Comparison of ENCODE assay signal across 12 mouse cellular contexts in the genomic region with DNA sequence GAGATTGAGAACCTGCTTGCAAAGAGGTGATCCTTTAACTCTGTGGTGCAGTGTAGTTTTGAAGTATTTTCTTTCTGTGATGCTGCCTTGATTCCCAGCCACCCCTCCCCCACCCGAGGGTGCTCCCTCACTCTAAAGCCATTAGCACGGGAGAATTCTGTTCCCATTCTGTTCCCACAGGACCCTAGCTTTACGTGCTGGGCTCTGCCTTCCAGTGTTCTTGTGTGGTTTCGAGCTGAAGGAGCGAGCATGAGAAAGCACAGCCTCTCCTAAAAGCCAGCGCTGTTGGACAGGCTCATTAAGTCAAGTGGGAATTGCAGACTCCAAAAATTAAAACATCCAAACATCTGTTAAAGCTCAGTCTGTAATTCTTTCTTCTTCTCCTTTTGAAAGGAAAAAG. TPM values are rescaled to one million over a fixed set of nuclear protein-coding genes. Genes with fewer than 3 reads are reported as not detected.
DNase-seq lines count a peak whose midpoint lies in the region; ATAC-seq and TF ChIP-seq lines count a peak whose summit lies in the region.
"Had no signal": no experiment of that assay in that cellular context is flagged by ENCODE, and none has a peak within 500 bp of the region (broad histone marks: within the 10 kb centered on the region; RNA-seq: fewer than 3 reads in every experiment).

No protein-coding gene starts in this region.

- peaks cover 3% of the 10 kb centered on the region; the same call in 1 of the 2 replicates for H3K4me1 ChIP-seq in kidney, embryonic 16.5 days (ENCODE audit: insufficient read depth, low read length)
- no peaks in the 10 kb centered on the region for H3K4me1 ChIP-seq in embryonic facial prominence, embryonic 11.5 days (ENCODE audit: control insufficient read depth, insufficient read depth, low read length)
- H3K4me1 ChIP-seq in limb, embryonic 13.5 days = peaks cover 15% of the 10 kb centered on the region
- H3K4me1 ChIP-seq in thymus, adult 2 months (replicated peaks; ENCODE audit: control insufficient read depth, insufficient read depth, low read length) = no peaks in the 10 kb centered on the region
- H3K4me1 ChIP-seq: liver, embryonic 12.5 days had no signal

- WGBS in kidney, embryonic 16.5 days = 16% methylated on average over 6 of the region's 6 CpGs
- WGBS in embryonic facial prominence, embryonic 11.5 days = 17% methylated on average over 6 of the region's 6 CpGs
- 12% methylated on average over 6 of the region's 6 CpGs for WGBS in limb, embryonic 13.5 days
- WGBS in thymus, adult 2 months = 55% methylated on average over 6 of the region's 6 CpGs

- H3K4me2 ChIP-seq in kidney, embryonic 16.5 days (replicated peaks; ENCODE audit: low read depth, low read length) = peak overlapping the region; percentile 29
- H3K4me2 ChIP-seq in embryonic facial prominence, embryonic 11.5 days (ENCODE audit: low read depth, low read length) = no peak overlapping the region
- peak overlapping the region; percentile 40 for H3K4me2 ChIP-seq in limb, embryonic 13.5 days (replicated peaks)
- H3K4me2 ChIP-seq: liver, embryonic 12.5 days had no signal

- no peaks in the 10 kb centered on the region for H3K27me3 ChIP-seq in kidney, embryonic 16.5 days (ENCODE audit: insufficient read depth, low read length)
- no peaks in the 10 kb centered on the region for H3K27me3 ChIP-seq in embryonic facial prominence, embryonic 11.5 days (ENCODE audit: control insufficient read depth, insufficient read depth, low read length)
- H3K27me3 ChIP-seq in limb, embryonic 13.5 days = no peaks in the 10 kb centered on the region
- H3K27me3 ChIP-seq in thymus, adult 2 months (ENCODE audit: control insufficient read depth, insufficient read depth, low read length) = no peaks in the 10 kb centered on the region
- H3K27me3 ChIP-seq: liver, embryonic 12.5 days had no signal

- no peak for ATAC-seq in kidney, embryonic 16.5 days (ENCODE audit: low FRiP score, low TSS enrichment)
- no peak for ATAC-seq in embryonic facial prominence, embryonic 11.5 days (replicated peaks; ENCODE audit: insufficient number of reproducible peaks, low FRiP score, low TSS enrichment, low read depth)
- no peak for ATAC-seq in limb, embryonic 13.5 days (ENCODE audit: low FRiP score, low read depth)
- ATAC-seq: liver, embryonic 12.5 days had no signal

- TF ChIP-seq POLR2A in thymus, adult 2 months (IDR thresholded peaks at IDR 0.05; ENCODE audit: control insufficient read depth, extremely low read depth, insufficient read depth, low read length, poor library complexity) = no peak

- DNase-seq in kidney, postnatal 14 days = no peak
- peak; percentile 29 for DNase-seq in embryonic facial prominence, embryonic 11.5 days (ENCODE audit: low spot score)
- peak; percentile 53 for DNase-seq in gastrocnemius, postnatal 25 days
- no peak for DNase-seq in Muller cell, postnatal 12 days (ENCODE audit: inconsistent ontology term)
- DNase-seq in layer of hippocampus, adult 8-10 months (ENCODE audit: low spot score in 2 of 2) = no peak
- no peak for DNase-seq in thymus, adult 2 months
- DNase-seq: cerebellum, adult 9-10 months; thymus, postnatal 36 days had no signal

- H3K4me3 ChIP-seq in kidney, embryonic 16.5 days (ENCODE audit: low read length) = no peak overlapping the region
- no peak overlapping the region for H3K4me3 ChIP-seq in embryonic facial prominence, embryonic 11.5 days (ENCODE audit: low read depth, low read length)
- H3K4me3 ChIP-seq in limb, embryonic 13.5 days = no peak overlapping the region
- H3K4me3 ChIP-seq in thymus, adult 2 months (ENCODE audit: control insufficient read depth, insufficient read depth, low read length) = no peak overlapping the region
- H3K4me3 ChIP-seq: liver, embryonic 12.5 days had no signal

- no peak overlapping the region for H3K27ac ChIP-seq in kidney, embryonic 16.5 days (ENCODE audit: low read length)
- no peak overlapping the region for H3K27ac ChIP-seq in embryonic facial prominence, embryonic 11.5 days (replicated peaks; ENCODE audit: low read depth, low read length)
- H3K27ac ChIP-seq in limb, embryonic 13.5 days = no peak overlapping the region
- H3K27ac ChIP-seq in thymus, adult 2 months (ENCODE audit: control insufficient read depth, insufficient read depth, low read length) = no peak overlapping the region
- H3K27ac ChIP-seq: liver, embryonic 12.5 days had no signal

- no peak for TF ChIP-seq CTCF in thymus, adult 2 months (IDR thresholded peaks at IDR 0.05; ENCODE audit: borderline replicate concordance, control insufficient read depth, extremely low read depth, insufficient read depth, low read length, poor library complexity)

- no peaks in the 10 kb centered on the region for H3K36me3 ChIP-seq in kidney, embryonic 16.5 days (ENCODE audit: insufficient read depth, low read length)
- H3K36me3 ChIP-seq in embryonic facial prominence, embryonic 11.5 days (replicated peaks; ENCODE audit: control insufficient read depth, insufficient read depth, low read depth, low read length) = no peaks in the 10 kb centered on the region
- H3K36me3 ChIP-seq in limb, embryonic 13.5 days = no peaks in the 10 kb centered on the region
- no peaks in the 10 kb centered on the region for H3K36me3 ChIP-seq in thymus, adult 2 months (ENCODE audit: control insufficient read depth, insufficient read depth, low read length)
- H3K36me3 ChIP-seq: liver, embryonic 12.5 days had no signal

- H3K9me3 ChIP-seq in kidney, embryonic 16.5 days (ENCODE audit: low read length) = no peaks in the 10 kb centered on the region
- no peaks in the 10 kb centered on the region for H3K9me3 ChIP-seq in embryonic facial prominence, embryonic 11.5 days (replicated peaks; ENCODE audit: control insufficient read depth, low read length)
- H3K9me3 ChIP-seq in limb, embryonic 13.5 days = no peaks in the 10 kb centered on the region
- H3K9me3 ChIP-seq: liver, embryonic 12.5 days had no signal

- no peak overlapping the region for H3K9ac ChIP-seq in kidney, embryonic 16.5 days (replicated peaks; ENCODE audit: low read length)
- H3K9ac ChIP-seq in embryonic facial prominence, embryonic 11.5 days (replicated peaks; ENCODE audit: low read length) = no peak overlapping the region
- peak overlapping the region; percentile 26; the same call in 1 of the 2 replicates for H3K9ac ChIP-seq in limb, embryonic 13.5 days
- H3K9ac ChIP-seq: liver, embryonic 12.5 days had no signal

RNA-seq across cellular contexts. Expression of a gene that starts 40.5 kb away (rescaled TPM):
- 32.3 and 36.2 TPM in 2 replicates for polyA plus RNA-seq in kidney, embryonic 16.5 days (2015; fragmentation: Nextera tagmentation; extraction: Ambion mirVana)
- 36.8 and 38.1 TPM in 2 replicates for polyA plus RNA-seq in embryonic facial prominence, embryonic 11.5 days (2014; fragmentation: Nextera tagmentation; extraction: Ambion mirVana)
- total RNA-seq in gastrocnemius, postnatal 25 days (2021) = 10 to 100 TPM; 41.7 to 48.3 TPM
- 42.1 and 45.5 TPM in 2 replicates for polyA plus RNA-seq in limb, embryonic 13.5 days (2015; fragmentation: Nextera tagmentation; extraction: Ambion mirVana)
- 10 to 100 TPM; 63.0 to 85.0 (median 73.5) TPM for total RNA-seq in layer of hippocampus, adult 8-10 months (2022)
- polyA plus RNA-seq in thymus, adult 2 months (2012; rRNA removed) = 1.1 and 1.8 TPM in 2 replicates
- total RNA-seq: monocyte, adult 5-6 weeks had no signal

Comparison
In these comparisons a context has a peak if more than half of its experiments do, and no peak if none do; other contexts are left out.
1. DNase-seq: peak in embryonic facial prominence, embryonic 11.5 days (single experiment) and gastrocnemius, postnatal 25 days (single experiment); none in kidney, postnatal 14 days (single experiment), Muller cell, postnatal 12 days (single experiment), layer of hippocampus, adult 8-10 months (0 of 2) and thymus, adult 2 months (single experiment).
2. RNA of a gene that starts 40.5 kb away (polyA plus RNA-seq): 42.1 to 45.5 TPM in limb, embryonic 13.5 days, 36.8 to 38.1 TPM in embryonic facial prominence, embryonic 11.5 days and 32.3 to 36.2 TPM in kidney, embryonic 16.5 days; 1.1 to 1.8 TPM in thymus, adult 2 months; every median in the first group is over 10 times any median in the second.